Mouse (Mus musculus): Measurements from ENCODE around the gene Azi2.

GRCm38 (mm10) chr9:118003218-118003886 is 36.9 kb upstream of the Azi2 start:
- TF ChIP-seq CTCF (IDR thresholded peaks at IDR 0.05; ENCODE audit: low read depth, low read length) (no peak), POLR2A (IDR thresholded peaks at IDR 0.05; ENCODE audit: borderline replicate concordance, low read depth, low read length) (no peak)
